Mouse (Mus musculus) lung, embryonic 15.5 days (tissue): ENCODE data around the gene Fgf4. TPM values are rescaled to one million over a fixed set of nuclear protein-coding genes. Genes with fewer than 3 reads are reported as not detected.
"Not testable (repeated sequence)": the region's sequence is repeated elsewhere in the genome, so short reads cannot be mapped to it uniquely, and the experiment has no call there.

Experiments
- ATAC-seq: fragments of 200-750 bp; cut with Nextera tagmentation; 2 replicates; pipeline ENCODE4 v1.8.0; 2017; ENCODE audit warnings: moderate number of reproducible peaks, borderline replicate concordance; ENCODE audit not compliant: low FRiP score, low TSS enrichment; ENCODE audit errors: extremely low read depth
- H3K27ac ChIP-seq: fragments of 300-500 bp; sonication (generic); 2 replicates; pipeline ENCODE4 v1.5.1; 2015; ENCODE audit warnings: moderate library complexity, mild to moderate bottlenecking, inconsistent platforms
- H3K27me3 ChIP-seq: fragments of 300-500 bp; sonication (generic); 2 replicates; pipeline ENCODE4 v1.6.1; 2015; ENCODE audit warnings: inconsistent platforms
- H3K36me3 ChIP-seq: fragments of 300-500 bp; sonication (generic); 2 replicates; pipeline ENCODE4 v1.6.1; 2015; ENCODE audit warnings: inconsistent platforms
- H3K4me1 ChIP-seq: fragments of 300-500 bp; sonication (generic); 2 replicates; pipeline ENCODE4 v1.6.1; 2015; ENCODE audit warnings: inconsistent platforms
- H3K4me2 ChIP-seq: fragments of 300-500 bp; sonication (generic); 2 replicates; pipeline ENCODE4 v1.6.1; 2015; ENCODE audit warnings: inconsistent platforms, mild to moderate bottlenecking, moderate library complexity
- H3K4me3 ChIP-seq: fragments of 300-500 bp; sonication (generic); 2 replicates; pipeline ENCODE4 v1.5.1; 2015; ENCODE audit warnings: mild to moderate bottlenecking, inconsistent platforms
- H3K9ac ChIP-seq: fragments of 300-500 bp; sonication (generic); 2 replicates; pipeline ENCODE4 v1.6.1; 2015; ENCODE audit warnings: inconsistent platforms
- H3K9me3 ChIP-seq: fragments of 300-500 bp; sonication (generic); 2 replicates; pipeline ENCODE4 v1.6.1; 2016; ENCODE audit warnings: inconsistent platforms
- WGBS: fragments of 180-500 bp; shearing (Covaris S2); methylation state at CpG from one replicate; pipeline ENCODE4 v1.1.7; 2015; 5-methylcytosine and 5-hydroxymethylcytosine counted together
- polyA plus RNA-seq: library from polyadenylated mRNA; unstranded; fragments of >200 nt; fragmentation: Nextera tagmentation; extraction: Ambion mirVana; gene quantifications from 2 replicates; pipeline ENCODE4 v1.2.1, GENCODE M21; 2015

The Fgf4 gene
- polyA plus RNA-seq, 1 experiment from 2014 or later = not detected

- H3K9me3 ChIP-seq = no peaks in the 10 kb centered on the region
- no peaks in the 10 kb centered on the region for H3K36me3 ChIP-seq
- 6% methylated on average over 4 of the region's 4 CpGs for WGBS
- H3K4me2 ChIP-seq = no peak overlapping the region
- H3K4me3 ChIP-seq = no peak overlapping the region
- H3K4me1 ChIP-seq = peaks cover 24% of the 10 kb centered on the region
- no peak for ATAC-seq
- H3K9ac ChIP-seq = no peak overlapping the region
- peaks cover 66% of the 10 kb centered on the region for H3K27me3 ChIP-seq
- no peak overlapping the region for H3K27ac ChIP-seq
Measured at GRCm38 (mm10) chr7:144894706-144895105, 47.5 kb downstream of the Fgf4 start.

DNA sequence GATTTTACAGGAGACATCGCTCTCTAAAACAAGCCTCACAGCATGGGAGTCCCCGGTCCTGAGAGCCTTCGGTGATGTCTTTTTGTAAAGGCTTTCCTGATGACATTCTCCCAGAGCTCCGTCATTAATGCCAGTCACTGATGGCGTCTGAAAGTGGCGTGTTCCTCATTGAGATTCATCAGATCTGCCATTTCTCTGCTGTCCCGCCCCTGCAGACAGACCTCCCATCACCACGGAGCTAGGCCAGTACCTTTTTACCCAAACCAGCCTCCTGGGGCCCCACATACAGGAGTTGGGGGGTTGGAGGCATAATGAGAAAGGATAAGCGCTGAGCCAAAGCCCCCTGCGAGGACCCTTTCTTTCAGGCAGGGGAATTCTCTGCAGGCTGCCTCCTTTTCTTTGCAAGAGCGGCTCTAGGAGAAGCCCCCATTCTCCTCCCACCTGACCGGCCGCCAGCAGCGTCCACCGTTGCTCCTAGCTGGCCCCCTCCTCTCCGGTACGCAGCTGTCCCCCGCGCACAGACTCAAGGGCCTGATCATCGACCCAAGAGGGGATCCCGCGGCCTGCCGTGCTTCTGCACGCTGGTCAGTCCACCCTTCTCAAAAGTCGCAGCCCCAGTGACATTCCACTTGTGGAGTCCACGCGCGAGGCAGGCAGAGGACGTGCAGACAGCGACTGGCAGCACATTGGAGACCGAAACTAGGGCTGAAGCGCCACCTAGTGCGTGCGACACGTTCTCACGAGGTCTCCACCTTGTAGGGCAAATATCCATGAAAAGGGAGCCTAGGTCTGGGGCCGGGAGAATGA is 48.3 kb downstream of the Fgf4 start:
- Histone ChIP-seq H3K4me2 (peak overlapping the region; percentile 94), H3K9ac (peak overlapping the region; percentile 36), H3K9me3 (no peaks in the 10 kb centered on the region), H3K27ac (no peak overlapping the region), H3K4me1 (peaks cover 24% of the 10 kb centered on the region), H3K4me3 (peak overlapping the region; percentile 46), H3K27me3 (peaks cover 70% of the 10 kb centered on the region), H3K36me3 (no peaks in the 10 kb centered on the region)
- ATAC-seq = peak; percentile 80
- under 1% methylated on average over 37 of the region's 37 CpGs for WGBS

DNA sequence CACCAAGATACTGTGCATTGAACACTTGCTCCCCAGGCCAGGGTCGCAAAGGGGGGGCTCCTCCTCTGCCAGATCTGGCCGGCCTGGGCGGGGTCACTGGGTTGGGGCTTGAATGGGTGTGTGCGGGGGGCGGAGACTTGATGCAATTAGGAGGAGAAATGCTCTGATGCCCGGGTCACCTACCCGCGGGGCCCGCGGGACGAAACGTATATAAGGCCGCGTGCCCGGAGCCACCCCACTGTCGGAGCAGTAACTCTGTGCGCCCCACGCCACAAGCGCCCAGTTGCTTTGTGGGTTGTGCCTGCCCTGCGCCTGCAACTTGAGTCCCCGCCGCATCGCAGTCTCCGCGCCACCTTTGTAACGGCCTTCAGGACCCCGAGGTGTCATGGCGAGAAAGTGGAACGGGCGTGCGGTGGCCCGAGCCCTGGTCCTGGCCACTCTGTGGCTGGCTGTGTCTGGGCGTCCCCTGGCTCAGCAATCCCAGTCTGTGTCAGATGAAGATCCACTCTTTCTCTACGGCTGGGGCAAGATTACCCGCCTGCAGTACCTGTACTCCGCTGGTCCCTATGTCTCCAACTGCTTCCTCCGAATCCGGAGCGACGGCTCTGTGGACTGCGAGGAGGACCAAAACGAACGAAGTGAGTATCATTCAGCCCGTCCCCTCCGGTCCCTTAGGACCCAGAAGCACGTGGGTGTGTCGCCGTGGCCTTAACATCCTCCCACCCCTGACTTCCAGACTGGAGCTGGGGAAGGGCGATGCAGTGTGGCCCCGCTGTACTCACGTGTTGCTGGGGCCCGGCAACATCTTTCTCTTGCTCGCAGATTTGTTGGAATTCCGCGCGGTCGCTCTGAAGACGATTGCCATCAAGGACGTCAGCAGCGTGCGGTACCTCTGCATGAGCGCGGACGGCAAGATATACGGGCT is 49.4 kb downstream of the Fgf4 start, which contains the start of gene Fgf15:
Fgf15 (plus strand) TSS at position 238 of the 925 bp plus-strand sequence.
- under 1% methylated on average over 65 of the region's 65 CpGs for WGBS
- Histone ChIP-seq H3K36me3 (no peaks in the 10 kb centered on the region), H3K4me3 (peak within 1 kb of the TSS; percentile 46), H3K4me1 (peaks cover 24% of the 10 kb centered on the region), H3K27me3 (peaks cover 70% of the 10 kb centered on the region), H3K27ac (no peak within 1 kb of the TSS), H3K4me2 (peak within 1 kb of the TSS; percentile 94), H3K9me3 (no peaks in the 10 kb centered on the region), H3K9ac (peak within 1 kb of the TSS; percentile 36)
- ATAC-seq = peak; percentile 46; the same call in 1 of the 2 replicates

DNA sequence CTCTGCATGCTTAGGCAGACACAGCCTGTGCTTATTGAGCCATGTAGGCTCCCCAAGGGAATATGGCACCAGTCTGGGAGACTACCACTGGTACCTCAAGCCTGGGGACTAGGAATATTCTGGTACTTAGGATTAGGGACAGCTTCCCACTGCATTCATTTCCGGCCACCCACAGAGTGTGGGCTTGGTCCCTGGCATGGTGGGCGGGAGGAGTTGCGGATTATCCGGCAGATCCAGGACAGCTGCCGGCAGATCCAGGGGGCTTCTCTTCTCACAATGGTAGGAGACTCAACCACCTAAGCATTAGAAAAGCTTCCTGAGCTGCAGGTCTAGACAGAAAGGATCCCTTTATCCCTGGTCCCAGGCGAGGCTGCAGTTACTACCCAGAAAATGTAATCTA is 51.3 kb downstream of the Fgf4 start:
- Histone ChIP-seq H3K9ac (no peak overlapping the region), H3K4me2 (no peak overlapping the region), H3K27me3 (peaks cover 67% of the 10 kb centered on the region), H3K27ac (no peak overlapping the region), H3K4me1 (peaks cover 24% of the 10 kb centered on the region), H3K4me3 (no peak overlapping the region), H3K9me3 (no peaks in the 10 kb centered on the region), H3K36me3 (no peaks in the 10 kb centered on the region)
- WGBS = 54% methylated on average over 6 of the region's 6 CpGs
- no peak for ATAC-seq

GRCm38 (mm10) chr7:144905514-144905913 is 58.3 kb downstream of the Fgf4 start:
- H3K9me3 ChIP-seq, H3K36me3 ChIP-seq, H3K4me1 ChIP-seq, H3K27ac ChIP-seq, H3K27me3 ChIP-seq, H3K4me3 ChIP-seq, H3K4me2 ChIP-seq, ATAC-seq, H3K9ac ChIP-seq: not testable (repeated sequence)
- 87% methylated on average over 3 of the region's 3 CpGs for WGBS

GRCm38 (mm10) chr7:144906708-144907397 is 59.7 kb downstream of the Fgf4 start:
- 10% methylated on average over 28 of the region's 28 CpGs for WGBS
- H3K4me1 ChIP-seq = peaks cover 2% of the 10 kb centered on the region
- H3K4me3 ChIP-seq = no peak overlapping the region
- no peaks in the 10 kb centered on the region for H3K27me3 ChIP-seq
- no peaks in the 10 kb centered on the region for H3K9me3 ChIP-seq
- H3K4me2 ChIP-seq = no peak overlapping the region
- H3K9ac ChIP-seq = no peak overlapping the region
- H3K36me3 ChIP-seq = no peaks in the 10 kb centered on the region
- peak; percentile 52; the same call in 1 of the 2 replicates for ATAC-seq
- H3K27ac ChIP-seq = no peak overlapping the region

DNA sequence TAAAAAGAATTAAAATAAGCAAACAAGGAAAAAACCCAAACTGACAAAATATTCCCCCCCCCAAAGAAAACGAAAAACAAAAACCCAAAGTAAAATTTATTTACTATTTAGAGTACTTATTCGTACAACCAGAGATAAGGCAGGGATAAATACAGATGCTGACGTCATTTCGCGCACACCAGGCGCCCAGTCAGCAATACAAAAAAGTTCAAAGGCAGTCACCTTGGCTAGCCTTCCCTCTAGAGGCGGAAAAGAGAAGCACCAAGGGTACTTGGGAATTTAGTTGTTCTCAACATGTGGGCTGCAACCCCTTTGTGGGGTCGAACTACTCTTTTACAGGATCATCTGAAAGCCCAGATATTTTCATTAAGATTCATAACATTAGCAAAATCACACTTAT is 60.6 kb downstream of the Fgf4 start:
- Histone ChIP-seq H3K36me3 (no peaks in the 10 kb centered on the region), H3K9ac (no peak overlapping the region), H3K27me3 (no peaks in the 10 kb centered on the region), H3K9me3 (no peaks in the 10 kb centered on the region), H3K4me1 (peaks cover 2% of the 10 kb centered on the region), H3K27ac (no peak overlapping the region), H3K4me3 (no peak overlapping the region), H3K4me2 (no peak overlapping the region)
- 12% methylated on average over 8 of the region's 8 CpGs for WGBS
- ATAC-seq = no peak

GRCm38 (mm10) chr7:144908705-144909104 is 61.5 kb downstream of the Fgf4 start:
- no peaks in the 10 kb centered on the region for H3K9me3 ChIP-seq
- no peaks in the 10 kb centered on the region for H3K36me3 ChIP-seq
- no peak for ATAC-seq
- 26% methylated on average over 7 of the region's 7 CpGs for WGBS
- H3K4me1 ChIP-seq = peaks cover 2% of the 10 kb centered on the region
- H3K9ac ChIP-seq = no peak overlapping the region
- H3K27ac ChIP-seq = no peak overlapping the region
- no peaks in the 10 kb centered on the region for H3K27me3 ChIP-seq
- H3K4me2 ChIP-seq = no peak overlapping the region
- H3K4me3 ChIP-seq = no peak overlapping the region

GRCm38 (mm10) chr7:144911121-144911520 is 64.0 kb downstream of the Fgf4 start:
- Histone ChIP-seq H3K9ac (no peak overlapping the region), H3K9me3 (no peaks in the 10 kb centered on the region), H3K27ac (no peak overlapping the region), H3K4me3 (no peak overlapping the region), H3K4me1 (peaks cover 14% of the 10 kb centered on the region), H3K36me3 (no peaks in the 10 kb centered on the region), H3K27me3 (no peaks in the 10 kb centered on the region), H3K4me2 (no peak overlapping the region)
- WGBS = 78% methylated on average over 1 of the region's 1 CpGs
- no peak for ATAC-seq

GRCm38 (mm10) chr7:144912897-144913296 is 65.7 kb downstream of the Fgf4 start:
- 0 out of 2 replicates have a peak, but pooled peaks cover 4% of the 10 kb centered on the region for H3K36me3 ChIP-seq
- no peak for ATAC-seq
- no peak overlapping the region for H3K4me3 ChIP-seq
- no peaks in the 10 kb centered on the region for H3K27me3 ChIP-seq
- H3K4me2 ChIP-seq = no peak overlapping the region
- H3K9ac ChIP-seq = no peak overlapping the region
- no peaks in the 10 kb centered on the region for H3K9me3 ChIP-seq
- H3K27ac ChIP-seq = no peak overlapping the region
- H3K4me1 ChIP-seq = peaks cover 13% of the 10 kb centered on the region
- WGBS = 87% methylated on average over 4 of the region's 4 CpGs

- H3K36me3 ChIP-seq = peaks cover 16% of the 10 kb centered on the region
- H3K9ac ChIP-seq = peak overlapping the region; percentile 73
- ATAC-seq = peak; percentile 90
- H3K4me1 ChIP-seq = peaks cover 13% of the 10 kb centered on the region
- 6% methylated on average over 17 of the region's 17 CpGs for WGBS
- H3K9me3 ChIP-seq = no peaks in the 10 kb centered on the region
- H3K4me3 ChIP-seq = peak overlapping the region; percentile 66
- H3K27me3 ChIP-seq = no peaks in the 10 kb centered on the region
- peak overlapping the region; percentile 83 for H3K4me2 ChIP-seq
- H3K27ac ChIP-seq = peak overlapping the region; percentile 73
Measured at GRCm38 (mm10) chr7:144914296-144914947, 67.3 kb downstream of the Fgf4 start.
